Mouse (Mus musculus): ENCODE data around the gene Tctex1d4.

GRCm38 (mm10) chr4:117108524-117108849, 18.1 kb upstream of the Tctex1d4 start:
- no peak for TF ChIP-seq CTCF (IDR thresholded peaks at IDR 0.05; ENCODE audit: control insufficient read depth, insufficient read depth, insufficient replicate concordance, low read depth, low read length)
- no peak for TF ChIP-seq POLR2A (IDR thresholded peaks at IDR 0.05; ENCODE audit: control insufficient read depth, low read depth, low read length)
